12 mouse cellular contexts compared by ENCODE assay signal in the genomic region with DNA sequence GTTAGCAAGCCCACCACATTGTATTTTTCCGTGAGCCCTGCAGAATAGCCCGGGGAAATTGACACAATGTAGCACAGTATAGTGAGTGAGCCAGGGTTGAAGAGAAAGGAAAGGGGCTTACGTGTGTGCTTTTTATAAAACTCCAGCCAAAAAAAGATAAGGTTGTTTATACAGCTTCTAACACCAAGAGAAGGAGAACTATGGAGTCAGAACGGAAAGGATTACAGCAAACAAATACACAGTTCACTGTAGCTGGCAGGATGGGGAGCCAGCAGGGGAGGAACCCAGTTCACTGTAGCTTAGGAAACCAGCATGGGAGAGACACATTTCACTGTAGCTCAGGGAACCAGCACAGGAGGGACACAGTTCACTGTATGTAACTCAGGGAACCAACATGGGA.
A peak's percentile ranks its signal among the peaks of the same experiment; 100 is the strongest.
DNase-seq lines count a peak whose midpoint lies in the region; ATAC-seq and TF ChIP-seq lines count a peak whose summit lies in the region.
"Had no signal": no experiment of that assay in that cellular context is flagged by ENCODE, and none has a peak within 500 bp of the region (broad histone marks: within the 10 kb centered on the region; RNA-seq: fewer than 3 reads in every experiment).

No protein-coding gene starts in this region.

- no peaks in the 10 kb centered on the region for H3K36me3 ChIP-seq in kidney, postnatal 0 days (ENCODE audit: insufficient read depth, low read length)
- no peaks in the 10 kb centered on the region for H3K36me3 ChIP-seq in kidney, embryonic 15.5 days
- no peaks in the 10 kb centered on the region for H3K36me3 ChIP-seq in heart, embryonic 11.5 days (ENCODE audit: control insufficient read depth, insufficient read depth, low read length)
- H3K36me3 ChIP-seq in lung, postnatal 0 days (ENCODE audit: insufficient read depth, low read length) = no peaks in the 10 kb centered on the region
- H3K36me3 ChIP-seq: limb, embryonic 15.5 days; neural tube, embryonic 12.5 days had no signal

- TF ChIP-seq POLR2A in bone marrow macrophage, adult 2 months (IDR thresholded peaks at IDR 0.05; ENCODE audit: borderline replicate concordance, low read depth, low read length) = no peak

- TF ChIP-seq CTCF in kidney, postnatal 0 days (IDR thresholded peaks at IDR 0.05; ENCODE audit: low read depth) = no peak
- no peak for TF ChIP-seq CTCF in bone marrow macrophage, adult 2 months (IDR thresholded peaks at IDR 0.05; ENCODE audit: low read depth, low read length)
- peak; percentile 25 for TF ChIP-seq CTCF in lung, postnatal 0 days (IDR thresholded peaks at IDR 0.05)

- H3K9ac ChIP-seq in kidney, postnatal 0 days (ENCODE audit: low read depth, low read length) = no peak overlapping the region
- H3K9ac ChIP-seq in kidney, embryonic 15.5 days = no peak overlapping the region
- no peak overlapping the region for H3K9ac ChIP-seq in heart, embryonic 11.5 days (ENCODE audit: low read depth, low read length)
- no peak overlapping the region for H3K9ac ChIP-seq in lung, postnatal 0 days (replicated peaks; ENCODE audit: low read depth)
- H3K9ac ChIP-seq: limb, embryonic 15.5 days; neural tube, embryonic 12.5 days had no signal

- H3K4me3 ChIP-seq in kidney, postnatal 0 days (replicated peaks; ENCODE audit: low read depth, low read length) = no peak overlapping the region
- H3K4me3 ChIP-seq in kidney, embryonic 15.5 days (replicated peaks) = no peak overlapping the region
- H3K4me3 ChIP-seq in bone marrow macrophage, adult 2 months (ENCODE audit: insufficient read depth, low read length) = no peak overlapping the region
- no peak overlapping the region for H3K4me3 ChIP-seq in heart, embryonic 11.5 days (ENCODE audit: low read depth, low read length)
- H3K4me3 ChIP-seq in lung, postnatal 0 days (ENCODE audit: low read depth, low read length) = no peak overlapping the region
- H3K4me3 ChIP-seq: erythroblast, embryonic 14.5 days; limb, embryonic 15.5 days; neural tube, embryonic 12.5 days had no signal

- 68% methylated on average over 4 of the region's 4 CpGs for WGBS in kidney, postnatal 0 days
- WGBS in kidney, embryonic 15.5 days = 71% methylated on average over 4 of the region's 4 CpGs
- 33% methylated on average over 4 of the region's 4 CpGs for WGBS in heart, embryonic 11.5 days (ENCODE audit: insufficient replicate concordance)
- WGBS in lung, postnatal 0 days = 11% methylated on average over 4 of the region's 4 CpGs

- DNase-seq in kidney, postnatal 0 days (ENCODE audit: low spot score) = peak; percentile 57
- peak; percentile 90 for DNase-seq in lung, postnatal 0 days (ENCODE audit: low spot score)
- no peak for DNase-seq in left cerebral cortex, adult 18-20 months (ENCODE audit: low spot score in 2 of 2)
- DNase-seq in cerebellum, adult 9-11 months = no peak
- no peak for DNase-seq in retina, embryonic 14.5 days (ENCODE audit: low spot score)
- DNase-seq: cerebellum, postnatal 10 days had no signal

- H3K27ac ChIP-seq in kidney, postnatal 0 days = no peak overlapping the region
- H3K27ac ChIP-seq in kidney, embryonic 15.5 days = no peak overlapping the region
- peak overlapping the region; percentile 100 for H3K27ac ChIP-seq in bone marrow macrophage, adult 2 months (ENCODE audit: insufficient read depth, low read depth, low read length)
- H3K27ac ChIP-seq in heart, embryonic 11.5 days (ENCODE audit: low read depth, low read length) = peak overlapping the region; percentile 62; the same call in 1 of the 2 replicates
- peak overlapping the region; percentile 62 for H3K27ac ChIP-seq in lung, postnatal 0 days (ENCODE audit: low read length)
- H3K27ac ChIP-seq: limb, embryonic 15.5 days; neural tube, embryonic 12.5 days had no signal

- ATAC-seq in kidney, postnatal 0 days (replicated peaks; ENCODE audit: low FRiP score, low read depth) = no peak
- no peak for ATAC-seq in kidney, embryonic 15.5 days (replicated peaks; ENCODE audit: low FRiP score)
- ATAC-seq in heart, embryonic 11.5 days (replicated peaks; ENCODE audit: insufficient number of reproducible peaks, low FRiP score, low TSS enrichment) = peak; percentile 46
- ATAC-seq in lung, postnatal 0 days = peak; percentile 80

- no peaks in the 10 kb centered on the region for H3K4me1 ChIP-seq in kidney, postnatal 0 days (replicated peaks; ENCODE audit: insufficient read depth, low read length)
- peaks cover 10% of the 10 kb centered on the region; the same call in 1 of the 2 replicates for H3K4me1 ChIP-seq in kidney, embryonic 15.5 days
- peaks cover 78% of the 10 kb centered on the region for H3K4me1 ChIP-seq in bone marrow macrophage, adult 2 months (ENCODE audit: control insufficient read depth, insufficient read depth, low read length)
- peaks cover 18% of the 10 kb centered on the region; the same call in 1 of the 2 replicates for H3K4me1 ChIP-seq in heart, embryonic 11.5 days (ENCODE audit: control insufficient read depth, insufficient read depth, low read length)
- H3K4me1 ChIP-seq in lung, postnatal 0 days (ENCODE audit: insufficient read depth, low read depth, low read length) = peaks cover 10% of the 10 kb centered on the region; the same call in 1 of the 2 replicates
- H3K4me1 ChIP-seq: neural tube, embryonic 12.5 days had no signal

- no peak overlapping the region for H3K4me2 ChIP-seq in kidney, postnatal 0 days (ENCODE audit: low read length)
- no peak overlapping the region for H3K4me2 ChIP-seq in kidney, embryonic 15.5 days
- H3K4me2 ChIP-seq in heart, embryonic 11.5 days = no peak overlapping the region
- H3K4me2 ChIP-seq in lung, postnatal 0 days (replicated peaks; ENCODE audit: low read depth, low read length) = no peak overlapping the region
- H3K4me2 ChIP-seq: limb, embryonic 15.5 days; neural tube, embryonic 12.5 days had no signal

- no peaks in the 10 kb centered on the region for H3K27me3 ChIP-seq in kidney, postnatal 0 days (ENCODE audit: insufficient read depth, low read length)
- H3K27me3 ChIP-seq in kidney, embryonic 15.5 days = no peaks in the 10 kb centered on the region
- H3K27me3 ChIP-seq in heart, embryonic 11.5 days (ENCODE audit: control insufficient read depth, insufficient read depth, low read length) = no peaks in the 10 kb centered on the region
- H3K27me3 ChIP-seq in lung, postnatal 0 days (replicated peaks; ENCODE audit: insufficient read depth, low read length) = no peaks in the 10 kb centered on the region
- H3K27me3 ChIP-seq: limb, embryonic 15.5 days; neural tube, embryonic 12.5 days had no signal

- TF ChIP-seq EP300 in lung, postnatal 0 days (IDR thresholded peaks at IDR 0.05) = peak; percentile 95

- H3K9me3 ChIP-seq in kidney, postnatal 0 days (replicated peaks; ENCODE audit: low read length) = no peaks in the 10 kb centered on the region; the same call in 1 of the 2 replicates
- H3K9me3 ChIP-seq in kidney, embryonic 15.5 days (replicated peaks) = no peaks in the 10 kb centered on the region
- H3K9me3 ChIP-seq in heart, embryonic 11.5 days (replicated peaks; ENCODE audit: control insufficient read depth, low read length) = no peaks in the 10 kb centered on the region
- no peaks in the 10 kb centered on the region for H3K9me3 ChIP-seq in lung, postnatal 0 days (ENCODE audit: low read length)
- H3K9me3 ChIP-seq: limb, embryonic 15.5 days; neural tube, embryonic 12.5 days had no signal

Comparison
In these comparisons a context has a peak if more than half of its experiments do, and no peak if none do; other contexts are left out.
1. ATAC-seq: peak in heart, embryonic 11.5 days (single experiment) and lung, postnatal 0 days (single experiment); none in kidney, postnatal 0 days (single experiment) and kidney, embryonic 15.5 days (single experiment).
2. DNase-seq: peak in kidney, postnatal 0 days (single experiment) and lung, postnatal 0 days (single experiment); none in left cerebral cortex, adult 18-20 months (0 of 2), cerebellum, adult 9-11 months (single experiment) and retina, embryonic 14.5 days (single experiment).
3. H3K27ac ChIP-seq: peak in bone marrow macrophage, adult 2 months (single experiment), heart, embryonic 11.5 days (single experiment) and lung, postnatal 0 days (single experiment); none in kidney, postnatal 0 days (single experiment) and kidney, embryonic 15.5 days (single experiment).